ENCODE assay signal across 8 mouse cellular contexts in genomic region chr2:51148975-51149374, GRCm38 (mm10). TPM values are rescaled to one million over a fixed set of nuclear protein-coding genes. Genes with fewer than 3 reads are reported as not detected.
DNase-seq lines count a peak whose midpoint lies in the region; ATAC-seq lines count a peak whose summit lies in the region.

Gene Rnd3, minus strand, starts transcription at chr2:51149111.

- ATAC-seq in heart, embryonic 14.5 days (ENCODE audit: insufficient number of reproducible peaks, insufficient read depth, low FRiP score, low read depth), result peak; percentile 77
- ATAC-seq in liver, embryonic 13.5 days (ENCODE audit: low read depth), result peak; percentile 50
- peak; percentile 87 for ATAC-seq in stomach, embryonic 14.5 days (ENCODE audit: insufficient number of reproducible peaks, insufficient read depth, low FRiP score, low read depth)

- peak within 1 kb of the TSS; percentile 71 for H3K4me3 ChIP-seq in forebrain, embryonic 10.5 days
- H3K4me3 ChIP-seq in heart, embryonic 14.5 days (ENCODE audit: control insufficient read depth in 1 of 2, insufficient read depth in 1 of 2, low read depth in 1 of 2, low read length in 2 of 2), result peak within 1 kb of the TSS; percentile 71 to 79
- H3K4me3 ChIP-seq in liver, embryonic 13.5 days (replicated peaks), result peak within 1 kb of the TSS; percentile 65
- H3K4me3 ChIP-seq in stomach, embryonic 14.5 days (ENCODE audit: low read depth, low read length), result peak within 1 kb of the TSS; percentile 93

- 0% methylated on average over 25 of the region's 25 CpGs for WGBS in forebrain, embryonic 10.5 days
- under 1% methylated on average over 25 of the region's 25 CpGs for WGBS in heart, embryonic 14.5 days
- under 1% methylated on average over 25 of the region's 25 CpGs for WGBS in liver, embryonic 13.5 days (ENCODE audit: insufficient replicate concordance)
- WGBS in stomach, embryonic 14.5 days, result 0% methylated on average over 25 of the region's 25 CpGs

- H3K27ac ChIP-seq in forebrain, embryonic 10.5 days, result peak within 1 kb of the TSS; percentile 93
- peak within 1 kb of the TSS; percentile 88 to 95 for H3K27ac ChIP-seq in heart, embryonic 14.5 days (replicated peaks in 1 of 2; ENCODE audit: control insufficient read depth in 1 of 2, insufficient read depth in 1 of 2, low read depth in 2 of 2, low read length in 2 of 2)
- H3K27ac ChIP-seq in liver, embryonic 13.5 days, result peak within 1 kb of the TSS; percentile 61; the same call in 1 of the 2 replicates
- peak within 1 kb of the TSS; percentile 96 for H3K27ac ChIP-seq in stomach, embryonic 14.5 days (ENCODE audit: low read length)

- H3K4me1 ChIP-seq in forebrain, embryonic 10.5 days, result peaks cover 34% of the 10 kb centered on the region
- H3K4me1 ChIP-seq in heart, embryonic 14.5 days (ENCODE audit: control insufficient read depth in 2 of 2, insufficient read depth in 2 of 2, low read length in 2 of 2), result peaks cover 9 to 24% of the 10 kb centered on the region in 2 experiments
- H3K4me1 ChIP-seq in liver, embryonic 13.5 days (replicated peaks), result peaks cover 4% of the 10 kb centered on the region
- H3K4me1 ChIP-seq in stomach, embryonic 14.5 days (ENCODE audit: control insufficient read depth, insufficient read depth, low read length), result peaks cover 11% of the 10 kb centered on the region; the same call in 1 of the 2 replicates

- H3K36me3 ChIP-seq in forebrain, embryonic 10.5 days (replicated peaks), result peaks cover 8% of the 10 kb centered on the region
- no peaks in the 10 kb centered on the region for H3K36me3 ChIP-seq in heart, embryonic 14.5 days (ENCODE audit: control insufficient read depth, insufficient read depth, low read length)
- no peaks in the 10 kb centered on the region for H3K36me3 ChIP-seq in liver, embryonic 13.5 days
- no peaks in the 10 kb centered on the region for H3K36me3 ChIP-seq in stomach, embryonic 14.5 days (ENCODE audit: control insufficient read depth, insufficient read depth, low read length)

- peak; percentile 89 for DNase-seq in 3134 (ENCODE audit: extremely low read depth, insufficient read length, low spot score)
- DNase-seq in brain, embryonic 18.5 days (ENCODE audit: low read depth, low spot score), result peak; percentile 93
- peak; percentile 95 for DNase-seq in forebrain, embryonic 10.5 days (ENCODE audit: extremely low spot score, low spot score)
- DNase-seq in kidney, postnatal 25 days, result peak; percentile 98
- peak; percentile 57 for DNase-seq in liver, embryonic 13.5 days
- DNase-seq in natural killer cell, adult 2 months (ENCODE audit: low spot score in 2 of 2), result peak; percentile 3 to 46

- peak within 1 kb of the TSS; percentile 80 for H3K4me2 ChIP-seq in heart, embryonic 14.5 days (ENCODE audit: low read length)
- H3K4me2 ChIP-seq in liver, embryonic 13.5 days, result peak within 1 kb of the TSS; percentile 61
- H3K4me2 ChIP-seq in stomach, embryonic 14.5 days (replicated peaks; ENCODE audit: low read depth, low read length), result peak within 1 kb of the TSS; percentile 70

- H3K27me3 ChIP-seq in forebrain, embryonic 10.5 days (ENCODE audit: poor library complexity, severe bottlenecking), result peaks cover 12% of the 10 kb centered on the region; the same call in 1 of the 2 replicates
- H3K27me3 ChIP-seq in heart, embryonic 14.5 days (ENCODE audit: control insufficient read depth, insufficient read depth, low read length), result peaks cover 23% of the 10 kb centered on the region
- H3K27me3 ChIP-seq in liver, embryonic 13.5 days, result peaks cover 36% of the 10 kb centered on the region
- no peaks in the 10 kb centered on the region for H3K27me3 ChIP-seq in stomach, embryonic 14.5 days (ENCODE audit: control insufficient read depth, insufficient read depth, low read length)

- H3K9me3 ChIP-seq in forebrain, embryonic 10.5 days, result no peaks in the 10 kb centered on the region
- no peaks in the 10 kb centered on the region for H3K9me3 ChIP-seq in heart, embryonic 14.5 days (ENCODE audit: control insufficient read depth, low read length)
- H3K9me3 ChIP-seq in liver, embryonic 13.5 days (replicated peaks), result no peaks in the 10 kb centered on the region
- no peaks in the 10 kb centered on the region for H3K9me3 ChIP-seq in stomach, embryonic 14.5 days (ENCODE audit: control insufficient read depth, low read depth, low read length)

- peak within 1 kb of the TSS; percentile 94 for H3K9ac ChIP-seq in heart, embryonic 14.5 days (ENCODE audit: low read length)
- H3K9ac ChIP-seq in liver, embryonic 13.5 days, result peak within 1 kb of the TSS; percentile 73
- H3K9ac ChIP-seq in stomach, embryonic 14.5 days (replicated peaks; ENCODE audit: low read depth, low read length), result peak within 1 kb of the TSS; percentile 93

RNA-seq across cellular contexts. Expression of gene Rnd3, which starts in this region (rescaled TPM):
- 92.6 and 97.4 TPM in 2 replicates for polyA plus RNA-seq in forebrain, embryonic 10.5 days (2016; fragmentation: Nextera tagmentation; extraction: Ambion mirVana)
- polyA plus RNA-seq in heart, embryonic 14.5 days (2014; fragmentation: Nextera tagmentation; extraction: Ambion mirVana), result 28.9 and 31.3 TPM in 2 replicates
- polyA plus RNA-seq in liver, embryonic 13.5 days (2015; fragmentation: Nextera tagmentation; extraction: Ambion mirVana), result 11.4 and 14.8 TPM in 2 replicates
- 97.3 and 107 TPM in 2 replicates for polyA plus RNA-seq in stomach, embryonic 14.5 days (2014; fragmentation: Nextera tagmentation; extraction: Ambion mirVana)

Comparison
In these comparisons a context has a peak if more than half of its experiments do, and no peak if none do; other contexts are left out.
1. Peak in every context shown above with its lines: DNase-seq, ATAC-seq, H3K4me3 ChIP-seq and H3K27ac ChIP-seq.
2. DNase-seq: peak in every context shown above with its lines; median percentile 98 in kidney, postnatal 25 days; 95 in forebrain, embryonic 10.5 days; 93 in brain, embryonic 18.5 days; 89 in 3134; 57 in liver, embryonic 13.5 days; 24 in natural killer cell, adult 2 months.